Mouse (Mus musculus): ENCODE data around the gene Nudcd3.

The Nudcd3 gene

DNA sequence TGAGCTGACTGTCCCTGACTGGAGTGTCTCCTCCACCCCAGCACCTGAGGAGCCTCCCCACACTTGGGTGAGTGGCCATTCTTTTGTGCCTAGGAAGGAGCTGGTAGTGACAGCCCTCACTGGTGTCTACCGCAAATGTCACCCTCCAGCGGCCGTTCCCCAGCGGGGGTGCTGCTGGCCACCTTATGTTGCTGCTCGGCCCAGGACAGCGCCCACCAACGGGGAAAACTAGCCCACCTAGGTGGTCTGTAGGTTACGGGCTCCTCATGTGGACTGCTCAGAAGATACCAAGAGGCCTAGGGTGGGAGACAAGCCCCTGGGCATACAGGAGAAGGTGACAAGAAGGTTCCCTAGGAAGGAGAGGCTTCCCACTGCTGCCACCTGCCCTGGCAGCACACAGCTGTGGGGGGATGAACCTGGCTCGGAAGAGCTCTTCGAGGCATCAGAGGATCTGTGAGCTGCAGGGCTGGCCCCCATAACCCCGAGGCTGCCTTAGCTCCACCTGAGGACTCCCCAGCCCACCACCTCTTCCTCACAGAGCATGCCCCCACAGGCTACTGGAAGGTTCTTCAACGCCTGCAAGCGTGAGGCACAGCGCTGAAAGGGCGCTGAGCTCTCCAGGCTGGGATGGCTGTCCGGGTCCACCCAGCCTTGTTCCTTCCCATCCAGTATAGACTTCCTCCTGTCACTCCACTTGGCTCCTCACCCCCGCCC is 136.6 kb downstream of the Nudcd3 start:
- DNase-seq (ENCODE audit: inconsistent ontology term), result no peak

DNA sequence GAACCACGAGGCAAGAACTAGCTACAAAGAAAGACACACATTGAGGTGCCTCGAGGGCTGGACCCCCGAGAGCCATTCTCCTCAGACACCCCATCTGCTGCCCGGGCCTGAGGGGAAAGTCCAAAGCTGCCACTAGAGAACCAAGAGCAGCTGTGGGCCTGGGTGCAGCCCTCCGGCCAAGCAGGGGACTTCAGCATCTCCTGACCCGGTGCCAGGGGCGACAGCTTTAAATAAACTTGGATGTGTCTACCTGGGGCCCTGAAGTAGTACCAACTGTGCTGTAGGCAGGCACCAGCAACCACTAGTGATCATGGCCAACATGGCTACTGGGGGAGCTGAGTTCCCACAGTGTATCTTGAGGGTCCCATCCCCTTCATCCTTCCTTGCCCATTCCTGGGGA is 137.2 kb downstream of the Nudcd3 start:
- no peak for DNase-seq (ENCODE audit: inconsistent ontology term)

DNA sequence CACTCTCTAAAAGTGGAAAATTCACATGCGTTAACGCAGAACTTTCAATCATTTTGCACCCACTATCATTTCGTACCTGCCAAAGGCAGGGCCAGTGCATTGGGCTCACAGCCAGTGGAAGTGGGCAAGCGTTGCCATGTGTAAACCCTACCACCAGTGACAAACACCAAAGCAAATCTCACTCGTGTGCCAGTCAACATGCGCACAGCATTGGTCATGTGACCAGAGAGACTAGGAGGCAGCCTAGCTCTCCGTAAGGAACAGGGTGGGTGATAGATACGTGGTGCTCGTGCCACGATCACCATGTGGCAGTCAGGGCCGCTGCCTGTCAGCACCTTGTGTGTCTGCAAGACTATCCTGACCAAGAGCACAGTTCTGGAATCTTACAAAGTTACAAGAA is 137.9 kb downstream of the Nudcd3 start:
- DNase-seq (ENCODE audit: inconsistent ontology term), result no peak

DNA sequence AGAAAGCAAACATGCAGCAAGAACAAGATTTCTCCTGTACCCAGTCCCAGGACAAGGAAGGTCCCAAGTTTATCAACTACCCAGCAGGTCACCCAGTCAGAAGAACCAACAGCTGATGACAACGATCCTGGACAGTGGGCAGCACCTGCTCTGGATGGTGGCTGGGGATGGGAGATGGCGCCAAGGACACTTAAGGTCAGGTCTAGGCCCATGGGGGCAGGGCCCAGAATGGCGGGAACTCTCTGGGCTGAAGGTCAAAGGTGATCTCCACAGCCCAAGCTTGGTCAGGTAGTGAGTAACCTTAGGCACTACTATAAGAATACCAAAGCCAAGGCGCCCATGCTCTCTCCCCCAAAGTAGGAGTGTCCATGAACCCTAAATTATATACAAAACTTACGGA is 138.3 kb downstream of the Nudcd3 start:
- no peak for DNase-seq (ENCODE audit: inconsistent ontology term)

DNA sequence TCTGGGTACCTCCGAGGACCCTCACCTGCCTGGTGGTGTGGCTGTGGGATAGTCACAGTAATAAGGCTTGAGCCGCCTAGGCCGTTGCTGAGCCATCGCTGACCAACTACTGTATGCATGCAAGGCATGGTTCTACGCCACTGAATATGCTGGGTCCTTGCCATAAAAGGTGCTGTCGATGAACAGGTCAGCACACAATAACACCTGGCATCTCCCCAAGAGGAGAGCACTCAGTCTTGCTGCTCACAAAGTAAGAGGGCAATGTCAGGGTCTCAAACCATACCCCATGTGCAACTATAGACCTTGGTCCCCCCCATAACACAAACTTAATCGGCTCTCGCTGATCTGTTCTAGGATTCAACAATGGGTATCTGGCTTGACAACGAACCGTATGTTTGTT is 141.1 kb downstream of the Nudcd3 start:
- no peak for DNase-seq (ENCODE audit: inconsistent ontology term)

All from Muller cell, postnatal 12 days (primary cell).